Mouse (Mus musculus): ENCODE results near the gene Nat14.

Gene Nat14

DNA sequence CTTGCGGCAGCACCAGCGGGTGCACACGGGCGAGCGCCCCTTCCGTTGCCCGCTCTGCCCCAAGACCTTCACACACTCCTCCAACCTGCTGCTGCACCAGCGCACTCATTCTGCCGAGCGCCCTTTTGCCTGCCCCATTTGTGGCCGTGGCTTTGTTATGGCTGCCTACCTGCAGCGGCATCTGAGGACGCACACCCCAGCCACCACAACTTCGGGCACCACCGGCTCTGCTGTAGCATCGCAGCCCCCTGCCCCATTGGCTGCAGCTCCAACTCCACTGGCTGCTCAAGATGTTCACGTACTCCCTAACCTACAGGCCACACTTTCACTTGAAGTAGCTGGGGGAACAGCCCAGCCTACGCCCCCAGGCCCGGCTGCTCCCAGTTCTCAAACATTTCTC is 1.3 kb upstream of the Nat14 start:
- DNase-seq (ENCODE audit: low read depth) = no peak

DNA sequence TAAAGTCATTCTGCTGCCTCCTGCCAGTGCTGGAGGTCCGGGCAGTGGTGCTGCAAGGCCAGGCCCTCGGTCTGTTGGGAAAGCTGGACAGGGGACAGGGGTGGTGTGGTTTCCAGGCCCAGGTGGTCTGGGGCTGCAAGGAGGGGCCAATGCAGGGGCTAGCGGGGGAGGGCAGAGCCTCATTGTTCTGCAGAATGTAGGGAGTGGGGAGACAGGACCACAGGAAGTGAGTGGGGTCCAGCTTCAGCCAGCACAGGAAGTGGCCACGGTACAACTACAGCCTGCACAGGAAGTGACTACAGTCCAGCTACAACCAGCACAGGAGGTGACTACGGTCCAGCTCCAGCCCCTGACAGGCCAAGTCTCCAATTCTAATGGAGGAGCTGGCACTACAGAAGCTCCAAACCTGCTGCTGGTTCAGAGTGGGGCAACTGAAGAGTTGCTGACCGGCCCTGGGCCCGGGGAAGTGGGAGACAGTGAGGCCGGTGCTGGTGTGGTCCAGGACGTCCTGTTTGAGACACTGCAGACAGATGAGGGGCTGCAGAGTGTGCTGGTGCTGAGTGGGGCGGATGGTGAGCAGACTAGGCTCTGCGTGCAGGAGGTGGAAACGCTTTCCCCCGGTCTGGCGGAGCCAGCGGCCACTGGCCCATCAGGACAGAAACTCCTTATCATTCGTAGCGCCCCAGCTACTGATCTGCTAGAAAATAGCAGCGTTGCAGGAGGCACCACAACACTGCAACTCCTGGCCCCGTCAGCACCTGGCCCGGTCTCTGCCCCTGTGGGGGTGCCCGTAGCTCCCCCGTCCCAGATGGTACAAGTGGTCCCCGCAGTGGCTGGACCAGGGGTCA is 628 bp upstream of the Nat14 start:
- no peak for DNase-seq (ENCODE audit: low read depth)

DNA sequence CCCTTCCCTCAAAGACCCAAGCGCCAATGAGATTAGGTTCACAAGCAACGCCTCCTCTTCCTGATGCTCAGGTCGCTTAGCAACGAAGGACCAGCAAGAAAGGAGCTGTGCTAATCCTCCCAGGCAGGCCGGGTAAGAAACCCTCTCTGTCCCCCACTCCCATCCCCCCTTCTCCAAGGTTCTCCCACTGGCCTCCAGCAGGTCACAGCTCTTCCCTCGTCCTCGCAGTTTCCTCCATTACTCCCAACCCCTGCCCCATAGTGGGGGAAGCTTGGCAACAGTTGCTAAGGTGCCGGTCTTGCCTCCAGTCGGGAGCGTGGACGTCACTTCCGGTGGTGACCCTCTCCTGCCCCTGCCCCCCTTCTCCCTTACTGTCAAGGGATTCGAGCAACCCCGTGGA is 680 bp downstream of the Nat14 start:
- DNase-seq (ENCODE audit: low read depth) = peak; percentile 73

DNA sequence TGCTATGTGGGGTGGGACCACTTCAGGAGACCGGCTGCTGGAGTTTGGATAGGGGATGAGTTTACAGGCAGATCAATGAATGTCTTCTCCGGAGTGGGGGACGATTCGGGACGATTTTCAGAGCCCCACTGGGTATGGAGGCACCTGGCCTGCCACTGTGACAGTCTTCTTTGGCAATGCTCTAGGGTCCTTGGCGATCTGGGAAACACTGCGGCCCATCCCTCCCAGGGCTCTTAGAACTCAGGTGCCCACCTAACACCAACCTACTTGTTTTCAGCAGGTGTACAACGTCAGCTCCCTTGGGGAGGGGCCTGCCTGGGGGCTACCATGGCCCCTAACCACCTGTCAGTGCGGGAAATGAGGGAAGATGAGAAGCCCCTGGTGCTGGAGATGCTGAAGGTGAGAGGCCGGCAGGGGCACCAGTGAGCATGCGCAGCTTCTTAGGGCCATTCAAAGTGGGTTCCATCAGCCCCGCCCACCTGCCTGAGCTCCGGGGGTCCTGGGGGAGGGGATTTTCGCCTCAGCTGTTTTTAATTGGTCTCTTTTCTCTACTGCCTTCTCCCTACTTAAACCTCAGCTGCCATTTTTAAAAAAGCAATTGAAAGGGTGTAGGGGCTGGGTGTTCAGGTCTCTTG is 1.2 kb downstream of the Nat14 start:
- DNase-seq (ENCODE audit: low read depth) = peak; percentile 47

DNA sequence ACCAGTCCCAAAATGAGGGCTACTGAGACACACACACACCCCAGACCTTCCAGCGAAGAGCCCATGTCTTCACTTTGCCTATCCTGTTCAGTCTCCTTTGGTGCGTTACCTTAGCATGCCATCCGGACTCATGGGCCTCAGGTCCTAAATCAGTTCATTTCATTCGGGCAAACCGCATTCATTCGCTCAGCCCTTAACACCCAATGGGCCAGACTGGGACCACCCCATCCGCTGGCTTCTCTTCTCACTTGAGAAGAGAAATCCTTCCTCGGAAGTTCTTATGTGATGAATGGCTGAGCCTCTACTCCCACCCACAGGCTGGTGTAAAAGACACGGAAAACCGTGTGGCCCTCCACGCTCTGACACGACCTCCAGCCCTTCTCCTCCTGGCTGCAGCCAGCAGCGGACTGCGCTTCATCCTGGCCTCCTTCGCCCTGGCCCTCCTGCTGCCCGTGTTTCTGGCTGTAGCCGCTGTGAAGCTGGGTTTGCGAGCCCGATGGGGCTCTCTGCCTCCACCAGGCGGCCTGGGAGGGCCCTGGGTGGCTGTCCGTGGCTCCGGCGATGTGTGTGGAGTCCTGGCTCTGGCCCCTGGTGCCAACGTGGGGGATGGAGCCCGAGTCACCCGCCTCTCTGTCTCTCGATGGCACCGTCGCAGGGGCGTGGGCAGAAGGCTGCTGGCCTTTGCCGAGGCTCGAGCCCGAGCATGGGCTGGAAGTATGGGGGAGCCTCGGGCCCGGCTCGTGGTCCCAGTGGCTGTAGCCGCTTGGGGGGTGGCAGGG is 1.9 kb downstream of the Nat14 start:
- peak; percentile 35 for DNase-seq (ENCODE audit: low read depth)

DNA sequence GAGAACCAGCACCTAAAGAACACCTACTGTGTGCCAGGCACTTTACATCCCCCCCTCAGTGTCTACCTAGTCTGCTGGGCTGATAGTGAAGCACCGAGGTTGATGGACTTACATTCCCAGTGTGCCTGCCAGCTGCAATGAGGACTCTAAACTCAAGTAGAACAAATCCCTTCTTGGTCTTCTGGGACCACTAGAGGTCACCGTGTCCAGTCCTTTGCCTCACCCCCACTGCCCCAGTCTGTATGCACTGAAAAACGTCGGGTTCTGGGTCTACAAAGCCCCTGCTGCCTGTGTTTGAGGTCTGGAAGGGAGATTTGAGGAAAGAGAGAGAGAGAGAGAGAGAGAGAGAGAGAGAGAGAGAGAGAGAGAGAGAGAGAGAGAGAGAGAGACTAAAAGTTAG is 2.7 kb downstream of the Nat14 start:
- no peak for DNase-seq (ENCODE audit: low read depth)

DNA sequence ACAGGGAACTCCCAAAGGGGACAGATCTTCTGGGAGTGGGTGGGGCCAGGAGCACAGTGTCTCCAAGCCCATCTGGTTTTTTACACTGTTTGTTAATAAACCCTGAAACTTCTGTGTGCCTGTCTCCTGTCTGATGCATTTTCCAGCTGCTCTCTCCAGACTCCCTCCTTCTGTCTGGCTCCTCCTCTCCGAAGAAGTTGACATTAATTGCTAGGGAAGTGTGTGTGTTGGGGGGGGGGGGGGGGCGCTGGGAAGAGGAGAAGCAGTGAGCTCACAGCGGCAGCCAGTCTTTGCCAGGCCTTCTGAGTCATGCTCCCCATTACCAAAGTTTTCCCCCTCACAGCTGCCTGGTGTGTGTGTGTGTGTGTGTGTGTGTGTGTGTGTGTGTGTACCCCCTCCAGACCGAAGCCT is 3.1 kb downstream of the Nat14 start:
- no peak for DNase-seq (ENCODE audit: low read depth)

DNA sequence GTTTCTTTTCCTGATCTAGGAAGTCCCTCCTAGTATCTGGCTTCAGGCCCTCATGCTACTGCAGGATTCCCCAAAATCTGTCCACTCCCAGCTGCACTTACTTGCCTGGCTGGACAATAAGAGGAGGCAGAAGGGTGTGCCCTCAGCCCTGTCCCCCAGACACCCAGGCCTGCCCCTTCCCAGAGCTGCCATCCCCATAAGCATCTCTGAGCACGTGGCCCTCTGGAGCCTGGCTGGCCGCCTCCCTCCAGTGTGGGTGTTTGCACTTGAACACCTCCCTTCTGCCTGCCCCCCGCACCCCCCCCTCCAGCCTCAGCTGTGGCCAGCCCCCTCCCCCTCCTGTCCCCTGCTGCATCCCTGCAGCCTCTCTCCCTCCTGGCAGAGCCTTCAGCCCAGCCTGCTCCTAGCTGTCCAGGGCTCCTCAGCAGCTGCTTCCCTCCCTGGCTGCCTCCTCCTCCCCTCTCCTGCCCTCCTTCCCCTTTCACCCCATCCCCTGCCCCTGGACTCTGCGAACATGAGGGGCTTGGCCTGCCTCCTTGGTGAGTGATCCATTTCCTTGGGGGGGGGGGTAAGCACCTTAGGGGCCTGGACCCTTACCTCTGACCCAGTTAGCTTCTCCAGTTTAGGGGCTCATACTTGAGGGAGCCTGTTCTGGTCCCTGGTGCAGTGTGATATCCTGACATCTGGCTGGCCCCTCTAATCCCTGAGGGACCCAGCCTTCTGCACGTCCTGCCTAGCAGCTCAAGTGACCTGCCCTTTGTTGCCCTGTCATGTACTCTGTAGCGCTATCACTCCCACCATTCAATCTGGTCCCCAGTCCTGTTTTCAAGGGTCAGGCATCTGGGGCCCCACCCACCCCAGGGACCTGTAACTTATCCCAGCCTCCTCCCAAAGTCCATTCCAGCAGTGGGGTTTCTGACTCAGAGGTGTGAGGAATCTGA is 3.9 kb downstream of the Nat14 start, which contains the start of gene Ssc5d:
Gene Ssc5d, plus strand, starts transcription at position 345 of the 941 bp plus-strand sequence.
- no peak for DNase-seq (ENCODE audit: low read depth)

- DNase-seq (ENCODE audit: low read depth) = no peak
Observed at GRCm38 (mm10) chr7:4926849-4927248, 5.0 kb downstream of the Nat14 start.

DNA sequence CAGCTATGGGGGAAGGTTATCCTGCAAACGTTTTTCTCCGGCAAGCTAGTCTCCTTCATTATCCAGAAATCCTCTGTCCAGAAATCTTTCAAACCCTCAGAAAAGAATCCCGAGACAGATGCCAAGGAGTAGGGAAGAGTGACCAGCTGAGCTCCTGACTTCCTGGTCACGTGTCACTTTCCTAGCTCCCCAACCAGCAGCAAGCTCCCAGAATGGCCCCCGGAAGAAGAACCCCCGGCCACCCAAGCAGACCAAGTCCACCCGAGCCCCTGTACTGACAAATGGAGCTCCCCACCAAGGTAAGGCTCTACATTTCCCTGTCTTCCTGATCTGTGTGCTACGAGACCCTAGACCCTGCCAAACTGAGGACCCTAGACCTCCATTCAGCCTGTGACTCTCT is 5.9 kb downstream of the Nat14 start:
- no peak for DNase-seq (ENCODE audit: low read depth)

DNA sequence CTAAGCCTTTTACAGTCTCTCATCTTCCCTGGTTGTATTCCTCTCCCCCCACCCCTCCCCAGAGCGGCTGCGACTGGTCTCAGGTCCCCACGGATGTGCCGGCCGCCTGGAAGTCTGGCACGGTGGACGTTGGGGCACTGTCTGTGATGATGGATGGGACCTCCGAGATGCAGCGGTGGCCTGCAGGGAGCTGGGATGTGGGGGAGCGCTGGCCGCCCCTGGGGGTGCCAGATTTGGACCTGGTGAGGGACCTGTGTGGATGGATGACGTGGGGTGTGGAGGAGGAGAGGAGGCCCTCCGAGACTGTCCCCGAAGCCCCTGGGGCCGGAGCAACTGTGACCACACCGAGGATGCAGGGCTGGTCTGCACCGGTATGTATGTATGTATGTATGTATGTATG is 6.5 kb downstream of the Nat14 start:
- DNase-seq (ENCODE audit: low read depth) = no peak

GRCm38 (mm10) chr7:4933103-4933502 is 11.3 kb downstream of the Nat14 start:
- no peak for DNase-seq (ENCODE audit: low read depth)

DNA sequence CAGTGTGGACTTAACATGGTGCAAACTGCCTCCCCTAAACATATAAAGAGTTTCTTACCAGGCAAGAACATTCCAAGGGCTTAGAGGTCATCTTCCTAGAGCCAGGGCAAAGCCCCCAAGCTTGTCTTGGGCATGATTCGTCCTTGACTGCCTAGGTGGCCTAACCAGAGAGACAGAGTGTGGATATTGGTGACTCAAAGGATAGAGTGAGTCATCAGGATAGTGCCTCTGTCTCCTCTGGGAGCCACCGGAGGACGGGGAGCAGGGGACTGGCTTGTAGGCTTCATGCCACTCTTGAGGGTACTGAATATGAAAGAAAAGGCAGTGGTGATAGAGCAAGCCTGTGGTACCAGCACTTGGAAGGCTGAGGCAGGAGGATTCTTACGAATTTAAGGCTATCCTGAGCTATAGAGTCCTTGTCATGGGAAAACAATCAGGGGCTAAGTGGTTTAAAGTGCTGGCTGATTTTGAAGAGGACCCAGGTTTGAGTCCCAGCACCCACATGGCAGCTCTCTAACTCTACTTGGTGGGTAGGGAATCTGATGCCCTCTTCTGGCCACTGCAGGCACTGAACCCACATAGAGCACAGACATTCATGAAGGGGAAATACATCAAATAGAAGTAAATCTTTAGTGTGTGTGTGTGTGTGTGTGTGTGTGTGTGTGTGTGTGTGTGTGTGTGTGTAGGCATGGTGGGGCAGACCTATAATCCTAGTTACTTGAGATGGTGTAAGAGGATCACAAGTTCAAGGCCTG is 12.5 kb downstream of the Nat14 start:
- no peak for DNase-seq (ENCODE audit: low read depth)

GRCm38 (mm10) chr7:4936832-4937231 is 15.0 kb downstream of the Nat14 start:
- no peak for DNase-seq (ENCODE audit: low read depth)

- no peak for DNase-seq (ENCODE audit: low read depth)
Observed at GRCm38 (mm10) chr7:4937392-4937791, 15.6 kb downstream of the Nat14 start.

- peak; percentile 84 for DNase-seq (ENCODE audit: low read depth)
Observed at GRCm38 (mm10) chr7:4938456-4938855, 16.6 kb downstream of the Nat14 start.

- DNase-seq (ENCODE audit: low read depth) = peak; percentile 93
Observed at GRCm38 (mm10) chr7:4940068-4940479, 18.2 kb downstream of the Nat14 start.

GRCm38 (mm10) chr7:4942673-4943072 is 20.8 kb downstream of the Nat14 start:
- DNase-seq (ENCODE audit: low read depth) = no peak

DNA sequence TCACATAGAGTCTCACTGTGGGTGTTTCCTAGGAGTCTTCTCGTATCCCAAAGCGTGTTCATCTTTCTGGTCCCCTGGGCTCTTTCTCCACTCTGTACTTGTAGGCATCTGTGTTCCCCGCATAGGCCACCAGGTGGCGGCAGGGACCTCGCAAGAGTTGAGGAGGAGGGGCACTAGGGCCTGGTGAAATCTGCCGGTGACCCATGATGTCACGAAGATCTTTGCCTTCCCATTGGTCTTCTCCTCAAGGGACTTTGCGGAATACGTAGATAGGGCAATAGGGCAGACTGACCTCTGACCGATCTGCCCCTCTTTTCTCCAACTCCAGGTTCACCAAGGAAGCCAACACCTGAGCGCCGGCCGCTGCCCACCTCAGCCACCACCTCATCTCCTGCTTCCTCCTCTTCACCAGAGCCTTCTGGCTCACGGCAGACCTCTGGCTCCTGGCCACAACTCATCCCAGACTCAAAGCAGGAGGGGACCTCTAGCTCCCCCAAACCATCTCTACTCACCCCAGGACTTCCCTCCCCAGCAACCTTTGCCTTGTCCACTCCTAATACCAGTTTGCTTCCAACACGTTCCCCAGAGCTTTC is 21.5 kb downstream of the Nat14 start:
- DNase-seq (ENCODE audit: low read depth) = peak; percentile 98

GRCm38 (mm10) chr7:4947855-4948254 is 26.0 kb downstream of the Nat14 start:
- no peak for DNase-seq (ENCODE audit: low read depth)

Measured in induced T-regulatory cell, adult 2 months (primary cell).